Mouse (Mus musculus) limb, embryonic 12.5 days (tissue): ENCODE measurements around the gene Foxred1. TPM values are rescaled to one million over a fixed set of nuclear protein-coding genes. Genes with fewer than 3 reads are reported as not detected.

Experiments
- ATAC-seq: fragments of 200-750 bp; cut with Nextera tagmentation; 2 replicates; pipeline ENCODE4 v1.8.0; 2017; ENCODE audit warnings: low read depth, moderate TSS enrichment; ENCODE audit not compliant: insufficient number of reproducible peaks, insufficient read depth, low FRiP score, low TSS enrichment
- H3K27ac ChIP-seq: fragments of 300-500 bp; sonication (generic); 2 replicates; pipeline ENCODE4 v1.5.1; 2016; ENCODE audit warnings: mild to moderate bottlenecking, moderate library complexity
- H3K27me3 ChIP-seq: fragments of 300-500 bp; sonication (generic); 2 replicates; pipeline ENCODE4 v1.6.1; 2016; ENCODE audit warnings: mild to moderate bottlenecking, moderate library complexity
- H3K36me3 ChIP-seq: fragments of 300-500 bp; sonication (generic); 2 replicates; pipeline ENCODE4 v1.6.1; 2016; ENCODE audit warnings: mild to moderate bottlenecking, moderate library complexity
- H3K4me1 ChIP-seq: fragments of 300-500 bp; sonication (generic); replicated peaks from 2 replicates; pipeline ENCODE4 v1.6.1; 2016
- H3K4me2 ChIP-seq: fragments of 300-500 bp; sonication (generic); 2 replicates; pipeline ENCODE4 v1.6.1; 2016; ENCODE audit warnings: mild to moderate bottlenecking, moderate library complexity
- H3K4me3 ChIP-seq: fragments of 300-500 bp; sonication (generic); replicated peaks from 2 replicates; pipeline ENCODE4 v1.5.1; 2016; ENCODE audit warnings: mild to moderate bottlenecking
- H3K9ac ChIP-seq: fragments of 300-500 bp; sonication (generic); replicated peaks from 2 replicates; pipeline ENCODE4 v1.6.1; 2016; ENCODE audit warnings: mild to moderate bottlenecking, moderate library complexity
- H3K9me3 ChIP-seq: fragments of 300-500 bp; sonication (generic); 2 replicates; pipeline ENCODE4 v1.6.1; 2016; ENCODE audit warnings: mild to moderate bottlenecking, moderate library complexity
- WGBS: fragments of 180-500 bp; shearing (Covaris S2); methylation state at CpG from one replicate; pipeline ENCODE4 v1.1.7; 2016; 5-methylcytosine and 5-hydroxymethylcytosine counted together
- polyA plus RNA-seq: library from polyadenylated mRNA; unstranded; fragments of >200 nt; fragmentation: Nextera tagmentation; extraction: Ambion mirVana; gene quantifications from 2 replicates; pipeline ENCODE4 v1.2.1, GENCODE M21; 2016

The Foxred1 gene
- polyA plus RNA-seq, 1 experiment from 2014 or later, result 48.2 TPM

DNA sequence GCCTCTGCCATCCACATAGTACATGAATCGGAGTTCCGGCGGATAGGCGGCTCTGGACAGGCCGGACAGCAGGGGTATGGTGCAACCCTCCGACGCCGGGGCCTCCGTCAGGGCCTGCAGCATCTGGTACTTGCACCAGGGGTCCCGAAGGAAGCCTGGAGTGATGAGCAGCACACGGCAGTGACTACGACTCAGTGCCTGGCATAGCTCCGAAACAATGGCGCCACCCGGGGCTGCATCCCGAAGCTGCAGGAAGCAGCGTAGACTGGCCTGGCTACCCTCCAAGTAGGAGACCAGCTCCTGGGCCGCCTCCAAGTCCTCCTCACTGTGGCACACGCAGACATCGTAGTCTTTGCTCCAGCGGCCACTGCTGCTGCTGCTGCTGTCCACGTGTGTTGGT, 22.2 kb downstream of the Foxred1 start:
- no peak overlapping the region for H3K4me2 ChIP-seq
- H3K27ac ChIP-seq, result no peak overlapping the region
- no peak overlapping the region for H3K4me3 ChIP-seq
- H3K9me3 ChIP-seq, result no peaks in the 10 kb centered on the region
- H3K9ac ChIP-seq, result no peak overlapping the region
- H3K36me3 ChIP-seq, result peaks cover 50% of the 10 kb centered on the region
- no peak for ATAC-seq
- H3K4me1 ChIP-seq, result no peaks in the 10 kb centered on the region
- H3K27me3 ChIP-seq, result no peaks in the 10 kb centered on the region
- 82% methylated on average over 22 of the region's 22 CpGs for WGBS

DNA sequence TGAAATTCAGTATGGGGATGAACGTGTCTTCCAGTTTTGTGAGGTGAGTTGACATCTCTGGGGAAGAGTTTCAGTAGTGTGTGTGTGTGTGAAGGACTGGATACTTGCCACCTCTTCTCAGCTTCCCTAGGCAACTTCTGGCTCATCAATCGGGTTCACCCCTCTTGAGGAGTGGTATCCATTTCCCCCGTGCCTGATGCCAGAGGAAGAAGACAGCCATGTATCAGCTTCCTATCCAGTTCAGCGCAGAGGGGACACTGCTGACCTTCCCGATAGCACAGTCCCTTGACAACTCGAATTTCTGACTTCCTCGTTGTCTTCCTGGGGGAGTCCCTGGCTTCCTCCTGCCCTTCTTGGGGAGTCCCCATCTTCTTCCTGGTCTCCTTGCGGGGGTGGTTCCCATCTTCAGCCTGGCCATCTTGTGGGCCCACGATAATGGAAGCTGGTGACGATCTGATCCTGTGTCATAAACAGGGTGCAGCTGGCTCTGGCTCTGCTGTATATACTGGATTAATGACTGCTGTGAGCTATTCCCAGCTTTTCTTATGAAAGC, 23.4 kb downstream of the Foxred1 start:
- no peaks in the 10 kb centered on the region for H3K27me3 ChIP-seq
- no peak overlapping the region for H3K4me3 ChIP-seq
- H3K27ac ChIP-seq, result no peak overlapping the region
- no peaks in the 10 kb centered on the region for H3K4me1 ChIP-seq
- H3K4me2 ChIP-seq, result no peak overlapping the region
- H3K36me3 ChIP-seq, result peaks cover 50% of the 10 kb centered on the region
- H3K9me3 ChIP-seq, result no peaks in the 10 kb centered on the region
- 87% methylated on average over 10 of the region's 10 CpGs for WGBS
- no peak overlapping the region for H3K9ac ChIP-seq
- no peak for ATAC-seq

DNA sequence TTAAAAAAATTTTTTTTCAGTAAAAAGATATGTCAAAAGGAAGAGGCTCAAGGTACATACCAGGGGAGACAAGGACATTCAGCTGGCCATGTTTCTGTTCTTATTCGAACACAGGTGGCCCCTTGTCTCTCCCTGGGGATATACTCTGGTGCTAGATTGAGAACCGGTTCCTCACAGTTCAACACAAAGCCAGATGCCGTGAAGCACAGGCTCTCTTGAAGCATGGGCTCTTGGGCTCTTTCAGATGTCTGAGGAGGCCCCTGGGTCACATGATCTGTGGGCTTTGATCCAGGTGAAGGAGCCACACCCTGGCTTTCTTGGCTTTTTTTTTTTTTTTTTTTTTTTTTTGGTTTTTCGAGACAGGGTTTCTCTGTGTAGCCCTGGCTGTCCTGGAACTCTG, 24.4 kb downstream of the Foxred1 start:
- H3K4me3 ChIP-seq, result no peak overlapping the region
- 84% methylated on average over 3 of the region's 4 CpGs for WGBS
- no peaks in the 10 kb centered on the region for H3K9me3 ChIP-seq
- H3K9ac ChIP-seq, result no peak overlapping the region
- peaks cover 50% of the 10 kb centered on the region for H3K36me3 ChIP-seq
- no peaks in the 10 kb centered on the region for H3K4me1 ChIP-seq
- H3K4me2 ChIP-seq, result no peak overlapping the region
- no peak for ATAC-seq
- no peaks in the 10 kb centered on the region for H3K27me3 ChIP-seq
- H3K27ac ChIP-seq, result no peak overlapping the region

GRCm38 (mm10) chr9:35183359-35183758, 27.5 kb downstream of the Foxred1 start:
- H3K27ac ChIP-seq, result no peak overlapping the region
- no peak overlapping the region for H3K4me2 ChIP-seq
- no peaks in the 10 kb centered on the region for H3K27me3 ChIP-seq
- H3K9me3 ChIP-seq, result no peaks in the 10 kb centered on the region
- H3K36me3 ChIP-seq, result peaks cover 20% of the 10 kb centered on the region
- H3K4me3 ChIP-seq, result no peak overlapping the region
- no peaks in the 10 kb centered on the region for H3K4me1 ChIP-seq
- WGBS, result 71% methylated on average over 5 of the region's 5 CpGs
- ATAC-seq, result no peak
- no peak overlapping the region for H3K9ac ChIP-seq

- 86% methylated on average over 2 of the region's 2 CpGs for WGBS
- Histone ChIP-seq H3K9ac (no peak overlapping the region), H3K4me3 (no peak overlapping the region), H3K27me3 (no peaks in the 10 kb centered on the region), H3K36me3 (peaks cover 14% of the 10 kb centered on the region), H3K4me2 (no peak overlapping the region), H3K27ac (no peak overlapping the region), H3K4me1 (no peaks in the 10 kb centered on the region), H3K9me3 (no peaks in the 10 kb centered on the region)
- no peak for ATAC-seq
These were observed 28.0 kb downstream of the Foxred1 start for GRCm38 (mm10) chr9:35182832-35183231.

DNA sequence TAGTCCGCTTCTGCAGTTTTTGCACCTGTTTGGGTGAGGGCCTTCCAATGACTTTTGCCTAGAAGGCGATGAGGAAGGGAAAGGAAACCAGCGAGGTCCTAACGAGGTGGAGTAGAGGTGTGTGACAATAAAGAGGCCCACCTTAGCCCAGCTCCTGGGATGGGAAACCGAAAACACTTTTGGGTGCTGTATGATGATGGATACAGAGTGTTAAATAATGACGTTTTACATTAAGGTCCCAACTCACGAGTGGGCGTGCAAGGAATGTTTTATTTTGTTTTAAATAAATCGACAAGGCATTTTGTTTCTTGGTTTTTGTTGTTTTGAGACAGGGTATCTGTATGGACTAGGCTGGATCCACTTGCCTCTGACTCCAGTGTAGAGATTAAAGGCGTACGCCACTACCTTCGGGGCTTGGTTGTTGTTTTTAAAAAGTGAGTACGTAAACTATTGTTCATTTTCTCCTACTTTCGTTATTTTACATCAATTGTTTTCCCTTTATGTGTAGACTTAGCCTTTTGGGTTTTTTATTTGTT, 34.7 kb downstream of the Foxred1 start:
- Histone ChIP-seq H3K9ac (no peak overlapping the region), H3K36me3 (no peaks in the 10 kb centered on the region), H3K27me3 (no peaks in the 10 kb centered on the region), H3K9me3 (no peaks in the 10 kb centered on the region), H3K4me3 (peak overlapping the region; percentile 63), H3K4me1 (peaks cover 14% of the 10 kb centered on the region), H3K27ac (no peak overlapping the region), H3K4me2 (peak overlapping the region; percentile 79)
- 53% methylated on average over 14 of the region's 14 CpGs for WGBS
- ATAC-seq, result no peak; the same call in 1 of the 2 replicates

DNA sequence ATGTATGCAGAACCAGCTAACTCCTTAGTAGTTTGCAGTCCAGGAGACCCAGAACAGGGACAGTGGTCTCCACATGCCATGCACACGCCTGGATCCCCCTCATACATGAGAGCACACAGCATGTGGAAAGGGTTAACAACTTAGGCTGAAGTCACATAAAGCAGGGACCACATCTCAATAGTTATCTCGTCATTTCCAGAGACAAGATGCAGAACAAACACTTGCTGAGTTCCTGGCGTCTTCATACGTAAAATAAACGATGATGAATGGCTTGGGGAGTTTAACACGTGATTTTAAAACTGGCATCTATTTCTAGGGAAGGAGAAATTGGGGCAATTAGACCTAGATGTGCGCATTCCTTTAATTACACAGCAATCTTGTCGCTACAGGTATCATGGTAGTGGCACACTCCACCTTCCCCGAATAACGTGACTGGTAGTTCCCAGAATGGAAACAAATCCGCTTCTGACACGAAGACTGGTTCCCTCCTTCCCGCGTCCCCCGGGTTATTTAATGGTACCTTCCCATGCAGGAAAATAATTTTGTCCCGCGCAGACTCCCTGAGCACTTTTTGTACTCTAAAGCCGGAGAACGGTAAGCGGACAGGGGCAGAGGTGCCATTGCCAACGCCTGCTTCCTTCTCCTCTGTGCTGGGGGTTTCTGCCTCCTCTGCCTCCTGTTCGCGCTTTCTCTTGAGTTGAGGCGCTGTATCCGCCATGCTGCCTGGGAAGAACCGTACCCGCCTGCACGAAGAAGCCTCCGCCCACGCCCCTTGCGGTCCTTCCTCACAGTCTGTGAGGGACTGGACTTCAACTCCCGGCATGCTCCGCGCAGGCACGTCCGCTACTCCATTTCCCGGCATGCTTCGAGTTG, 35.4 kb downstream of the Foxred1 start, which contains the start of gene Dcps:
TSS of gene Dcps (minus strand) at position 811 of the 873 bp plus-strand sequence.
- H3K27me3 ChIP-seq, result no peaks in the 10 kb centered on the region
- ATAC-seq, result peak; percentile 95
- H3K9ac ChIP-seq, result peak within 1 kb of the TSS; percentile 65
- peaks cover 14% of the 10 kb centered on the region for H3K4me1 ChIP-seq
- peak within 1 kb of the TSS; percentile 63 for H3K4me3 ChIP-seq
- peak within 1 kb of the TSS; percentile 85 for H3K27ac ChIP-seq
- no peaks in the 10 kb centered on the region for H3K9me3 ChIP-seq
- H3K4me2 ChIP-seq, result peak within 1 kb of the TSS; percentile 79
- H3K36me3 ChIP-seq, result peaks cover 6% of the 10 kb centered on the region
- WGBS, result under 1% methylated on average over 38 of the region's 38 CpGs

DNA sequence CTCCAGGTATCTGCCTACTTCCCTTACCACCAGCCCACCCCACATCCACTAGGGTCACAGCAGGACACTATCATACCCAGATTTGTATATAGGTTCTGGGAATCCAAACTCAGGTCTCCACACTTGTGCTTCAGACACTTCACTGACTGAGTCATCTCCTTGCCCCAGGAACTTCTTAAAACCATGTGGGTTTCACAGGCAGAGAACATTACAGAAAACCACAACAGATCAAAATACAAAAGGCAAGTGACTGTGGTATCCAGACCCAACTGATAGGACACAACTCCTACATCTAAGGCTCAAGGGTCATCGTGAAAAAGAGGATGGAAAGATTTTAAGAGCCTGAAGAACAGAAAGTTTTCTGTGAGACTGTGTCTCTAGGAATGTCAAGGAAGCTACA, 37.5 kb downstream of the Foxred1 start:
- H3K9ac ChIP-seq, result no peak overlapping the region
- ATAC-seq, result no peak
- H3K36me3 ChIP-seq, result peaks cover 14% of the 10 kb centered on the region
- 87% methylated on average over 1 of the region's 1 CpGs for WGBS
- no peaks in the 10 kb centered on the region for H3K9me3 ChIP-seq
- H3K4me2 ChIP-seq, result no peak overlapping the region
- no peaks in the 10 kb centered on the region for H3K27me3 ChIP-seq
- no peak overlapping the region for H3K4me3 ChIP-seq
- H3K4me1 ChIP-seq, result peaks cover 14% of the 10 kb centered on the region
- H3K27ac ChIP-seq, result no peak overlapping the region

DNA sequence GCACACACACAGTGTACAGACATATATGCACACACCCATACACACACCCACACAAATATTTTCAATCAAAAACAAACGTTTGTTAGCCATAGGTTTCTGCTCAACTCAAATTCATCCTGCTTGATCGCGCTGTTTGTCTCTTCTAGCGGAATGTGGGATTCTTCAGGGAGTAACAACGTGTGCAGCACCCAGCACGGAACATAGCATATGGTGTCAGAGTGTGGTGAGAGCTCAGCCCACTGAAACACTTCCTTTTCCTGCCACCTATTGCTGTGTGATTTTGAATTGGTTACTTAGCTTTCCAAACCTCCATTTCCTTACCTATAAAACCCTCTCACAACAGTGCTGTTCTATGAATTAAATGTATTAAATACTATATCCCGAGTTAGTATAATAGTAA, 40.8 kb downstream of the Foxred1 start:
- no peaks in the 10 kb centered on the region for H3K9me3 ChIP-seq
- H3K4me1 ChIP-seq, result peaks cover 8% of the 10 kb centered on the region
- no peak overlapping the region for H3K4me3 ChIP-seq
- H3K36me3 ChIP-seq, result peaks cover 22% of the 10 kb centered on the region
- H3K9ac ChIP-seq, result no peak overlapping the region
- 91% methylated on average over 7 of the region's 7 CpGs for WGBS
- H3K4me2 ChIP-seq, result no peak overlapping the region
- H3K27me3 ChIP-seq, result no peaks in the 10 kb centered on the region
- H3K27ac ChIP-seq, result no peak overlapping the region
- no peak for ATAC-seq

DNA sequence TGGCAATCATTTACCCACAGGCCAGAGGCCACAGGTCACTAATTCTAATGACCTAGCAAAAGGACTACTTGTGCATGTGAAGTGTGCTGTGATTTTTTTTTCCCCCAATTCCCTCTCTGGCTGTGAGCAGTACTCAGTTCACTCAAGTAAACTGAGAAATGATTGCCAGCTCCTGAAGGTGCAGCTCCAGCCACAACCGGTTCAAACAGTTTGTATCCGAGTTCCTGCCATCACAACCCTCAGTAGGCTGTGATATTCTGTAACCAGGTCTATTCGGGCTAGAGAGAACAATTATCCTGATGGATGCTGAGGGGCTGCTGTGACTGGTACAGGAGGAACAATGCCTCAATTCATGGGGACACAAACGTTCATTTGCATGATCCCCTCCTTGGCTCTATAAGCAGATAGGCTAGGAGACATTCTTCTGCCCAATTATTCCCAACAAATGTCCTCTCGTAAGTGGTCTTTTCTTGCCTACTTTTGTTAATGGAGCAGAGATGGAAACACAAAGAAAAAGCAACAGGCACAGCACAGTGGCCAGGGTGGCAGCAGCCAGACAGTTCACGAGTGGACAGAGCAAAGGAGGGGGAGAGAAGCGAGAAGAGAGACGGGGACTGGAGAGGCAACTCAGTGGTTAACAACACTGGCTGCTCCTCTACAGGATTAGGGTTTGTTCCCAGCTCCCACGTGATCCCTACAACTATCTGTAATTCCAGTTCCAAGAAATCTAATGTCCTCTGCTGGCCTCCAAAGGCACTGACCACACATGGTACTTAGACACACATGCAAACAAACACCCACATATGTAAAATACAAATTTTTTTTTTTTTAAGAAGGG, 43.8 kb downstream of the Foxred1 start:
- WGBS, result 68% methylated on average over 9 of the region's 9 CpGs
- H3K27ac ChIP-seq, result no peak overlapping the region
- no peak for ATAC-seq

More for the DNA sequence above, 43.8 kb downstream of the Foxred1 start:
- no peak overlapping the region for H3K4me3 ChIP-seq
- no peaks in the 10 kb centered on the region for H3K4me1 ChIP-seq
- no peaks in the 10 kb centered on the region for H3K9me3 ChIP-seq
- H3K36me3 ChIP-seq, result peaks cover 26% of the 10 kb centered on the region
- no peak overlapping the region for H3K4me2 ChIP-seq
- H3K9ac ChIP-seq, result no peak overlapping the region
- no peaks in the 10 kb centered on the region for H3K27me3 ChIP-seq
